In genomic region chr10:40751157-40751556, GRCm38 (mm10) we compare ENCODE assay signal across 11 mouse cellular contexts.
DNase-seq lines count a peak whose midpoint lies in the region; ATAC-seq and TF ChIP-seq lines count a peak whose summit lies in the region.
"Had no signal": no experiment of that assay in that cellular context is flagged by ENCODE, and none has a peak within 500 bp of the region (broad histone marks: within the 10 kb centered on the region; RNA-seq: fewer than 3 reads in every experiment).

No protein-coding gene starts in this region.

- ATAC-seq in intestine, embryonic 14.5 days (replicated peaks; ENCODE audit: low FRiP score, low TSS enrichment, low read depth), result no peak
- ATAC-seq in intestine, postnatal 0 days, result no peak
- ATAC-seq in limb, embryonic 13.5 days (ENCODE audit: low FRiP score, low read depth), result no peak

- H3K36me3 ChIP-seq in intestine, embryonic 14.5 days (ENCODE audit: control insufficient read depth, insufficient read depth, low read length), result no peaks in the 10 kb centered on the region
- H3K36me3 ChIP-seq in intestine, postnatal 0 days (ENCODE audit: control insufficient read depth, insufficient read depth), result no peaks in the 10 kb centered on the region
- no peaks in the 10 kb centered on the region for H3K36me3 ChIP-seq in limb, embryonic 13.5 days
- H3K36me3 ChIP-seq: liver, embryonic 13.5 days had no signal

- no peak for TF ChIP-seq CTCF in intestine, postnatal 0 days (IDR thresholded peaks at IDR 0.05; ENCODE audit: low read depth)

- H3K27me3 ChIP-seq in intestine, embryonic 14.5 days (replicated peaks; ENCODE audit: control insufficient read depth, insufficient read depth, low read length), result no peaks in the 10 kb centered on the region
- H3K27me3 ChIP-seq in intestine, postnatal 0 days (replicated peaks; ENCODE audit: control insufficient read depth, insufficient read depth, low read length), result no peaks in the 10 kb centered on the region
- no peaks in the 10 kb centered on the region for H3K27me3 ChIP-seq in limb, embryonic 13.5 days
- H3K27me3 ChIP-seq: liver, embryonic 13.5 days had no signal

- peaks cover 10% of the 10 kb centered on the region; the same call in 1 of the 2 replicates for H3K4me1 ChIP-seq in intestine, embryonic 14.5 days (replicated peaks; ENCODE audit: control insufficient read depth, insufficient read depth, low read length)
- no peaks in the 10 kb centered on the region for H3K4me1 ChIP-seq in intestine, postnatal 0 days (replicated peaks; ENCODE audit: control insufficient read depth, insufficient read depth, low read length)
- peaks cover 16% of the 10 kb centered on the region for H3K4me1 ChIP-seq in limb, embryonic 13.5 days
- H3K4me1 ChIP-seq: liver, embryonic 13.5 days had no signal

- H3K9me3 ChIP-seq in intestine, embryonic 14.5 days (ENCODE audit: control insufficient read depth, low read length), result no peaks in the 10 kb centered on the region
- H3K9me3 ChIP-seq in intestine, postnatal 0 days (ENCODE audit: control insufficient read depth), result no peaks in the 10 kb centered on the region
- no peaks in the 10 kb centered on the region for H3K9me3 ChIP-seq in limb, embryonic 13.5 days
- H3K9me3 ChIP-seq: liver, embryonic 13.5 days had no signal

- H3K9ac ChIP-seq in intestine, embryonic 14.5 days (ENCODE audit: low read length), result no peak overlapping the region
- H3K9ac ChIP-seq in intestine, postnatal 0 days (ENCODE audit: low read depth, low read length), result no peak overlapping the region
- no peak overlapping the region for H3K9ac ChIP-seq in limb, embryonic 13.5 days
- H3K9ac ChIP-seq: liver, embryonic 13.5 days had no signal

- H3K27ac ChIP-seq in intestine, embryonic 14.5 days (ENCODE audit: low read depth), result no peak overlapping the region
- no peak overlapping the region for H3K27ac ChIP-seq in intestine, postnatal 0 days (ENCODE audit: low read depth, low read length)
- H3K27ac ChIP-seq in limb, embryonic 13.5 days, result no peak overlapping the region
- H3K27ac ChIP-seq: liver, embryonic 13.5 days; macrophage had no signal

- 42% methylated on average over 13 of the region's 13 CpGs for WGBS in intestine, embryonic 14.5 days
- WGBS in intestine, postnatal 0 days, result 72% methylated on average over 13 of the region's 13 CpGs
- 43% methylated on average over 13 of the region's 13 CpGs for WGBS in limb, embryonic 13.5 days

- peak overlapping the region; percentile 40 for H3K4me2 ChIP-seq in intestine, embryonic 14.5 days (ENCODE audit: low read length)
- no peak overlapping the region; the same call in 1 of the 2 replicates for H3K4me2 ChIP-seq in intestine, postnatal 0 days (replicated peaks; ENCODE audit: low read depth)
- H3K4me2 ChIP-seq in limb, embryonic 13.5 days (replicated peaks), result peak overlapping the region; percentile 48
- H3K4me2 ChIP-seq: liver, embryonic 13.5 days had no signal

- no peak overlapping the region for H3K4me3 ChIP-seq in intestine, embryonic 14.5 days (ENCODE audit: low read depth, low read length)
- no peak overlapping the region for H3K4me3 ChIP-seq in intestine, postnatal 0 days (ENCODE audit: low read depth, low read length)
- H3K4me3 ChIP-seq in limb, embryonic 13.5 days, result 0 out of 2 replicates have a peak overlapping the region, but pooled peaks have one; percentile 1
- H3K4me3 ChIP-seq: liver, embryonic 13.5 days had no signal

- no peak for DNase-seq in intestine, embryonic 14.5 days (ENCODE audit: low spot score)
- DNase-seq in ES-CJ7 (ENCODE audit: low read depth, low spot score) (peak; percentile 29), R1 (ENCODE audit: low read depth, low spot score) (peak; percentile 46)
- DNase-seq in urinary bladder, adult 2 months (ENCODE audit: low spot score), result no peak
- DNase-seq in yolk sac, embryonic 10.5 days (ENCODE audit: low spot score), result no peak
- DNase-seq: adrenal gland, adult 2 months; liver, embryonic 13.5 days; right cerebral cortex, postnatal 4 days had no signal

Comparison
In these comparisons a context has a peak if more than half of its experiments do, and no peak if none do; other contexts are left out.
1. DNase-seq: peak in ES-CJ7 (single experiment) and R1 (single experiment); none in intestine, embryonic 14.5 days (single experiment), urinary bladder, adult 2 months (single experiment) and yolk sac, embryonic 10.5 days (single experiment).